Mouse (Mus musculus) forebrain, embryonic 12.5 days (tissue): ENCODE results near the gene Ppp1r37. TPM values are rescaled to one million over a fixed set of nuclear protein-coding genes. Genes with fewer than 3 reads are reported as not detected.
A peak's percentile ranks its signal among the peaks of the same experiment; 100 is the strongest.

ENCODE experiments used
- ATAC-seq: fragments of 200-750 bp; cut with Nextera tagmentation; 2 replicates; pipeline ENCODE4 v1.8.0; 2017; ENCODE audit warnings: moderate TSS enrichment; ENCODE audit not compliant: low FRiP score
- H3K27ac ChIP-seq: fragments of 300-500 bp; sonication (generic); 2 replicates; pipeline ENCODE4 v1.5.1; 2016; ENCODE audit warnings: mild to moderate bottlenecking
- H3K27me3 ChIP-seq: fragments of 300-500 bp; sonication (generic); 2 replicates; pipeline ENCODE4 v1.6.1; 2016; ENCODE audit warnings: mild to moderate bottlenecking
- H3K36me3 ChIP-seq: fragments of 300-500 bp; sonication (generic); replicated peaks from 2 replicates; pipeline ENCODE4 v1.6.1; 2016; ENCODE audit warnings: mild to moderate bottlenecking
- H3K4me1 ChIP-seq: fragments of 300-500 bp; sonication (generic); 2 replicates; pipeline ENCODE4 v1.6.1; 2016
- H3K4me2 ChIP-seq: fragments of 300-500 bp; sonication (generic); 2 replicates; pipeline ENCODE4 v1.6.1; 2016; ENCODE audit warnings: mild to moderate bottlenecking, moderate library complexity
- H3K4me3 ChIP-seq: fragments of 300-500 bp; sonication (generic); replicated peaks from 2 replicates; pipeline ENCODE4 v1.5.1; 2016; ENCODE audit warnings: mild to moderate bottlenecking
- H3K9ac ChIP-seq: fragments of 300-500 bp; sonication (generic); 2 replicates; pipeline ENCODE4 v1.6.1; 2016; ENCODE audit warnings: mild to moderate bottlenecking
- H3K9me3 ChIP-seq: fragments of 300-500 bp; sonication (generic); 2 replicates; pipeline ENCODE4 v1.6.1; 2016
- WGBS: fragments of 180-500 bp; shearing (Covaris S2); methylation state at CpG from one replicate; pipeline ENCODE4 v1.1.7; 2016; 5-methylcytosine and 5-hydroxymethylcytosine counted together
- polyA plus RNA-seq: library from polyadenylated mRNA; unstranded; fragments of >200 nt; fragmentation: Nextera tagmentation; extraction: Ambion mirVana; gene quantifications from 2 replicates; pipeline ENCODE4 v1.2.1, GENCODE M21; 2016

The Ppp1r37 gene
- polyA plus RNA-seq, 1 experiment from 2014 or later = 35.4 TPM

GRCm38 (mm10) chr7:19506326-19506725 is 56.5 kb downstream of the Ppp1r37 start:
- H3K27ac ChIP-seq = no peak overlapping the region
- WGBS = 24% methylated on average over 6 of the region's 6 CpGs
- peaks cover 7% of the 10 kb centered on the region; the same call in 1 of the 2 replicates for H3K27me3 ChIP-seq
- no peaks in the 10 kb centered on the region for H3K36me3 ChIP-seq
- H3K9me3 ChIP-seq = no peaks in the 10 kb centered on the region
- peak overlapping the region; percentile 97 for H3K4me2 ChIP-seq
- peak overlapping the region; percentile 67; the same call in 1 of the 2 replicates for H3K9ac ChIP-seq
- no peak for ATAC-seq
- H3K4me3 ChIP-seq = peak overlapping the region; percentile 79; the same call in 1 of the 2 replicates
- peaks cover 27% of the 10 kb centered on the region for H3K4me1 ChIP-seq

GRCm38 (mm10) chr7:19503481-19504068 is 59.3 kb downstream of the Ppp1r37 start:
- no peaks in the 10 kb centered on the region for H3K36me3 ChIP-seq
- ATAC-seq = no peak
- peaks cover 17% of the 10 kb centered on the region for H3K4me1 ChIP-seq
- 42% methylated on average over 5 of the region's 5 CpGs for WGBS
- H3K9ac ChIP-seq = no peak overlapping the region
- peaks cover 7% of the 10 kb centered on the region; the same call in 1 of the 2 replicates for H3K27me3 ChIP-seq
- H3K4me3 ChIP-seq = no peak overlapping the region
- no peak overlapping the region for H3K4me2 ChIP-seq
- no peaks in the 10 kb centered on the region for H3K9me3 ChIP-seq
- H3K27ac ChIP-seq = no peak overlapping the region

- WGBS = 86% methylated on average over 4 of the region's 4 CpGs
- no peak overlapping the region for H3K9ac ChIP-seq
- no peak overlapping the region for H3K4me3 ChIP-seq
- no peaks in the 10 kb centered on the region for H3K9me3 ChIP-seq
- H3K27me3 ChIP-seq = peaks cover 7% of the 10 kb centered on the region; the same call in 1 of the 2 replicates
- ATAC-seq = no peak
- H3K4me2 ChIP-seq = no peak overlapping the region
- peaks cover 6% of the 10 kb centered on the region; the same call in 1 of the 2 replicates for H3K4me1 ChIP-seq
- H3K27ac ChIP-seq = no peak overlapping the region
- H3K36me3 ChIP-seq = no peaks in the 10 kb centered on the region
These were observed 61.2 kb downstream of the Ppp1r37 start for GRCm38 (mm10) chr7:19501658-19502057.

GRCm38 (mm10) chr7:19500420-19501363 is 62.2 kb downstream of the Ppp1r37 start:
- no peak overlapping the region for H3K9ac ChIP-seq
- no peak overlapping the region for H3K4me2 ChIP-seq
- WGBS = 78% methylated on average over 12 of the region's 12 CpGs
- no peaks in the 10 kb centered on the region for H3K9me3 ChIP-seq
- H3K4me1 ChIP-seq = no peaks in the 10 kb centered on the region
- ATAC-seq = no peak
- H3K36me3 ChIP-seq = no peaks in the 10 kb centered on the region
- H3K27me3 ChIP-seq = 0 out of 2 replicates have a peak, but pooled peaks cover 4% of the 10 kb centered on the region
- H3K27ac ChIP-seq = no peak overlapping the region
- H3K4me3 ChIP-seq = no peak overlapping the region

- Histone ChIP-seq H3K9ac (no peak overlapping the region), H3K4me3 (no peak overlapping the region), H3K27me3 (peaks cover 11% of the 10 kb centered on the region), H3K4me1 (no peaks in the 10 kb centered on the region), H3K27ac (no peak overlapping the region), H3K9me3 (no peaks in the 10 kb centered on the region), H3K36me3 (no peaks in the 10 kb centered on the region), H3K4me2 (no peak overlapping the region)
- WGBS = 90% methylated on average over 4 of the region's 4 CpGs
- no peak for ATAC-seq
These were observed 64.5 kb downstream of the Ppp1r37 start for GRCm38 (mm10) chr7:19498326-19498725.

GRCm38 (mm10) chr7:19496214-19496555 is 66.7 kb downstream of the Ppp1r37 start:
- Histone ChIP-seq H3K9ac (no peak overlapping the region), H3K4me3 (no peak overlapping the region), H3K4me1 (peaks cover 5% of the 10 kb centered on the region; the same call in 1 of the 2 replicates), H3K4me2 (no peak overlapping the region), H3K27ac (no peak overlapping the region), H3K9me3 (no peaks in the 10 kb centered on the region), H3K36me3 (no peaks in the 10 kb centered on the region), H3K27me3 (peaks cover 31% of the 10 kb centered on the region)
- no peak for ATAC-seq
- WGBS = 67% methylated on average over 5 of the region's 5 CpGs

- Histone ChIP-seq H3K36me3 (no peaks in the 10 kb centered on the region), H3K27me3 (peaks cover 36% of the 10 kb centered on the region), H3K4me3 (no peak overlapping the region), H3K9ac (no peak overlapping the region), H3K4me1 (peaks cover 5% of the 10 kb centered on the region; the same call in 1 of the 2 replicates), H3K4me2 (no peak overlapping the region), H3K27ac (no peak overlapping the region), H3K9me3 (no peaks in the 10 kb centered on the region)
- 81% methylated on average over 20 of the region's 20 CpGs for WGBS
- no peak for ATAC-seq
These were observed 67.2 kb downstream of the Ppp1r37 start for GRCm38 (mm10) chr7:19495521-19496213.

- Histone ChIP-seq H3K9ac (no peak overlapping the region), H3K27me3 (peaks cover 44% of the 10 kb centered on the region), H3K4me2 (no peak overlapping the region), H3K36me3 (no peaks in the 10 kb centered on the region), H3K4me1 (peaks cover 5% of the 10 kb centered on the region; the same call in 1 of the 2 replicates), H3K4me3 (no peak overlapping the region), H3K27ac (no peak overlapping the region), H3K9me3 (no peaks in the 10 kb centered on the region)
- WGBS = 85% methylated on average over 25 of the region's 25 CpGs
- ATAC-seq = no peak
These were observed 68.0 kb downstream of the Ppp1r37 start for GRCm38 (mm10) chr7:19494751-19495474.

GRCm38 (mm10) chr7:19491731-19492130 is 71.1 kb downstream of the Ppp1r37 start:
- H3K9me3 ChIP-seq = no peaks in the 10 kb centered on the region
- WGBS = 1% methylated on average over 26 of the region's 26 CpGs
- peaks cover 9% of the 10 kb centered on the region for H3K4me1 ChIP-seq
- no peak overlapping the region for H3K27ac ChIP-seq
- H3K4me3 ChIP-seq = peak overlapping the region; percentile 17
- no peaks in the 10 kb centered on the region for H3K36me3 ChIP-seq
- no peak overlapping the region for H3K9ac ChIP-seq
- peak overlapping the region; percentile 39 for H3K4me2 ChIP-seq
- peaks cover 74% of the 10 kb centered on the region for H3K27me3 ChIP-seq
- no peak for ATAC-seq

- Histone ChIP-seq H3K9ac (no peak overlapping the region; the same call in 1 of the 2 replicates), H3K27ac (no peak overlapping the region), H3K4me1 (peaks cover 9% of the 10 kb centered on the region), H3K4me2 (peak overlapping the region; percentile 43), H3K27me3 (peaks cover 83% of the 10 kb centered on the region), H3K4me3 (peak overlapping the region; percentile 25), H3K36me3 (no peaks in the 10 kb centered on the region), H3K9me3 (no peaks in the 10 kb centered on the region)
- WGBS = 1% methylated on average over 26 of the region's 31 CpGs
- ATAC-seq = no peak
These were observed 73.4 kb downstream of the Ppp1r37 start for GRCm38 (mm10) chr7:19489525-19489924.

- 93% methylated on average over 7 of the region's 7 CpGs for WGBS
- H3K36me3 ChIP-seq = no peaks in the 10 kb centered on the region
- peaks cover 4% of the 10 kb centered on the region for H3K4me1 ChIP-seq
- no peaks in the 10 kb centered on the region for H3K9me3 ChIP-seq
- H3K4me2 ChIP-seq = no peak overlapping the region
- H3K4me3 ChIP-seq = no peak overlapping the region
- H3K27ac ChIP-seq = no peak overlapping the region
- ATAC-seq = no peak
- no peak overlapping the region for H3K9ac ChIP-seq
- H3K27me3 ChIP-seq = peaks cover 63% of the 10 kb centered on the region
These were observed 76.3 kb downstream of the Ppp1r37 start for GRCm38 (mm10) chr7:19486549-19486948.
